Mouse (Mus musculus) forebrain, embryonic 11.5 days (tissue): ENCODE measurements around the gene Pank4. TPM values are rescaled to one million over a fixed set of nuclear protein-coding genes. Genes with fewer than 3 reads are reported as not detected.
A peak's percentile ranks its signal among the peaks of the same experiment; 100 is the strongest.

ENCODE experiments used
- ATAC-seq: fragments of 200-750 bp; cut with Nextera tagmentation; replicated peaks from 2 replicates; pipeline ENCODE4 v1.8.0; 2017; ENCODE audit warnings: moderate TSS enrichment; ENCODE audit not compliant: low FRiP score
- DNase-seq: peaks from one replicate; pipeline ENCODE4 v3.0.0-alpha.2; 2017; ENCODE audit warnings: low spot score
- H3K27ac ChIP-seq: fragments of 300-500 bp; sonication (generic); 2 replicates; pipeline ENCODE4 v1.5.1; 2014; ENCODE audit warnings: low read depth, low read length
- H3K27me3 ChIP-seq: fragments of 300-500 bp; sonication (generic); 2 replicates; pipeline ENCODE4 v1.6.1; 2014; ENCODE audit warnings: mild to moderate bottlenecking, low read length, mixed read lengths; ENCODE audit not compliant: control insufficient read depth, insufficient read depth
- H3K36me3 ChIP-seq: fragments of 300-500 bp; sonication (generic); 2 replicates; pipeline ENCODE4 v1.6.1; 2014; ENCODE audit warnings: mild to moderate bottlenecking, low read length, moderate library complexity, mixed read lengths; ENCODE audit not compliant: control insufficient read depth, insufficient read depth
- H3K4me1 ChIP-seq: fragments of 300-500 bp; sonication (generic); replicated peaks from 2 replicates; pipeline ENCODE4 v1.6.1; 2014; ENCODE audit warnings: low read length, mixed read lengths; ENCODE audit not compliant: control insufficient read depth, insufficient read depth
- H3K4me2 ChIP-seq: fragments of 300-500 bp; sonication (generic); 2 replicates; pipeline ENCODE4 v1.6.1; 2014; ENCODE audit warnings: low read depth, mild to moderate bottlenecking, low read length, moderate library complexity, mixed read lengths; ENCODE audit not compliant: severe bottlenecking
- H3K4me3 ChIP-seq: fragments of 300-500 bp; sonication (generic); 2 replicates; pipeline ENCODE4 v1.5.1; 2014; ENCODE audit warnings: low read depth, low read length
- H3K9ac ChIP-seq: fragments of 300-500 bp; sonication (generic); 2 replicates; pipeline ENCODE4 v1.6.1; 2014; ENCODE audit warnings: low read length
- H3K9me3 ChIP-seq: fragments of 300-500 bp; sonication (generic); 2 replicates; pipeline ENCODE4 v1.6.1; 2016; ENCODE audit warnings: low read length, mixed read lengths; ENCODE audit not compliant: control insufficient read depth
- WGBS: fragments of 180-500 bp; shearing (Covaris S2); extraction: QIAGEN DNeasy Blood & Tissue Kit; methylation state at CpG from one replicate; pipeline ENCODE4 v1.1.7; 2014; 5-methylcytosine and 5-hydroxymethylcytosine counted together
- polyA plus RNA-seq: library from polyadenylated mRNA; unstranded; fragments of >200 nt; fragmentation: Nextera tagmentation; extraction: Ambion mirVana; gene quantifications from 2 replicates; pipeline ENCODE4 v1.2.1, GENCODE M21; 2014

Pank4 gene
- polyA plus RNA-seq, 1 experiment from 2014 or later = 43.1 TPM

GRCm38 (mm10) chr4:154958621-154959020 is 5.3 kb upstream of the Pank4 start:
- H3K27me3 ChIP-seq = peaks cover 38% of the 10 kb centered on the region
- ATAC-seq = peak; percentile 21
- H3K4me2 ChIP-seq = peak overlapping the region; percentile 40
- H3K36me3 ChIP-seq = peaks cover 4% of the 10 kb centered on the region; the same call in 1 of the 2 replicates
- peak overlapping the region; percentile 70 for H3K27ac ChIP-seq
- H3K9ac ChIP-seq = no peak overlapping the region; the same call in 1 of the 2 replicates
- H3K4me1 ChIP-seq = peaks cover 48% of the 10 kb centered on the region
- H3K4me3 ChIP-seq = peak overlapping the region; percentile 14; the same call in 1 of the 2 replicates
- no peak for DNase-seq
- 4% methylated on average over 8 of the region's 8 CpGs for WGBS
- no peaks in the 10 kb centered on the region for H3K9me3 ChIP-seq

DNA sequence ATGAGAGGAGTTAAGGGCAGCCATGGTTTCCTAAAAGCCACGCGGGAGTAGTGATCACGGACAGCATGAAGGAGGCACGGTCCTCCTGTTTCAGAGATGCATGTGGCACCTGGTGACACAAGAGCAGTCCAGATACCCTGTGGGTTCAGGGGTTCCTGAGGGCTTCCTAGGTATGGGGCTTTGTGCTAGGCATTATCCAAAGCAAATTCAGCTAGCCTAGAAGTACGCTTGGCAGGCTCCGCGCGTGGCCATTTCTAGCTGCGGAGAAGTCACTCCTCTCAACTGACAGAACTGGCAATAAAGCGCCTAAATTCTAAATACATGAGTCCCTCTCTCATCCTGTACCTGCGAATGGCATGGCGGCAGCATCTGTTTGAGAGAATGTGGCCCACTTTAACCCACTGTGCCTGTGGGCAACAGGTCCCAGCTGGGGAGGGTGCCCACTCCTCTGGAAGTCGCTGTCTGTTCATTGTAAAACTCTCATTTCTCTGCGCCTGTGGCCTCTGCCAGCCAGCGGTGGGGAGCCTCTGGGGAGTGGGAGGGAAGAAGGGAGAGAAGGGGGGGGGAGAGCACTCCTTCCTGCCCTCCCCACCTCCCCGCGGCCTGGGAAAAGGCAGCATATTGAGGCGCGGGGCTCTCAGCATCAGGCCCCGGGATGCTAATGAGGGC is 3.8 kb upstream of the Pank4 start:
- 9% methylated on average over 20 of the region's 20 CpGs for WGBS
- Histone ChIP-seq H3K36me3 (peaks cover 4% of the 10 kb centered on the region; the same call in 1 of the 2 replicates), H3K4me3 (peak overlapping the region; percentile 97), H3K9ac (no peak overlapping the region; the same call in none of the 2 replicates), H3K27ac (peak overlapping the region; percentile 98), H3K27me3 (peaks cover 25% of the 10 kb centered on the region), H3K4me1 (peaks cover 45% of the 10 kb centered on the region), H3K9me3 (no peaks in the 10 kb centered on the region), H3K4me2 (peak overlapping the region; percentile 87)
- DNase-seq (no peak), ATAC-seq (no peak; the same call in 1 of the 2 replicates)

GRCm38 (mm10) chr4:154960690-154961225 is 3.2 kb upstream of the Pank4 start, which contains the start of gene Hes5:
Gene Hes5 (plus strand): TSS chr4:154960923.
- under 1% methylated on average over 65 of the region's 65 CpGs for WGBS
- Histone ChIP-seq H3K9me3 (no peaks in the 10 kb centered on the region), H3K9ac (peak within 1 kb of the TSS; percentile 99), H3K36me3 (peaks cover 4% of the 10 kb centered on the region; the same call in 1 of the 2 replicates), H3K27me3 (peaks cover 22% of the 10 kb centered on the region), H3K4me2 (peak within 1 kb of the TSS; percentile 87), H3K27ac (peak within 1 kb of the TSS; percentile 98), H3K4me3 (peak within 1 kb of the TSS; percentile 97), H3K4me1 (peaks cover 50% of the 10 kb centered on the region)
- peak; percentile 75 for ATAC-seq
- peak; percentile 97 for DNase-seq

DNA sequence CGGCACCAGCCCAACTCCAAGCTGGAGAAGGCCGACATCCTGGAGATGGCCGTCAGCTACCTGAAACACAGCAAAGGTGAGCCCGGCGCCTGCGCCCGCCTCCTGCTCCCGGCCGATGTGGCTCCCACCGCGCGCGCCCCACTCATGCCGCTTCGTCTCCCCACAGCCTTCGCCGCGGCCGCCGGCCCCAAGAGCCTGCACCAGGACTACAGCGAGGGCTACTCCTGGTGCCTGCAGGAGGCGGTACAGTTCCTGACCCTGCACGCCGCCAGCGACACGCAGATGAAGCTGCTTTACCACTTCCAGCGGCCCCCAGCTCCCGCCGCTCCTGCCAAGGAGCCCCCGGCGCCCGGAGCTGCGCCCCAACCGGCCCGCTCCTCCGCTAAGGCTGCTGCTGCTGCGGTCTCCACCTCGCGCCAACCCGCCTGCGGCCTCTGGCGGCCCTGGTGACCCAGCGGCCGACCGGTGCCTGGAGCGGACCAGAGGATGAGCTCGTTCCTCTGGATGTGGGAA is 2.6 kb upstream of the Pank4 start:
- no peak for ATAC-seq
- DNase-seq = no peak
- H3K9me3 ChIP-seq = no peaks in the 10 kb centered on the region
- peak overlapping the region; percentile 97 for H3K4me3 ChIP-seq
- peak overlapping the region; percentile 98 for H3K27ac ChIP-seq
- H3K27me3 ChIP-seq = peaks cover 18% of the 10 kb centered on the region
- H3K36me3 ChIP-seq = peaks cover 4% of the 10 kb centered on the region; the same call in 1 of the 2 replicates
- H3K4me1 ChIP-seq = peaks cover 50% of the 10 kb centered on the region
- 0% methylated on average over 44 of the region's 47 CpGs for WGBS
- H3K4me2 ChIP-seq = peak overlapping the region; percentile 87
- peak overlapping the region; percentile 99 for H3K9ac ChIP-seq

DNA sequence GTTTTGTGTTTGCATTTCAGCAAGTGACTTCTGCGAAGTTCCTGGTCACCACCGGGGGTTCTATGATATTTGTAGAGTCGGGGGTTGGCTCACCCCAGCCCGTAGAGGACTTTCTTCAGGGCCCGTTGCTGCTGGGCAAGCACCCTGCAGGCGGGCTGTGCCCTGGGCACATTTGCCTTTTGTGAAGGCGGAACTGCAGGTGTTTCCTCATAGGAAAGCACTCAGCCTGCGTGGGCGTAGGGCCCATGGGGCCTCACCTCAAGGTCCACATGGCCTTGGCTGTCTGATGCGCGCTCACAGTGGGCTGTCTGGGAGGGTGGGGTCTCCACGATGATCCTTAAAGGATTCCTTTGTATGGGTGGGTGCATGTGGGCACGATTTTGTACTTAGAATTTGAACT is 2.0 kb upstream of the Pank4 start:
- peaks cover 48% of the 10 kb centered on the region for H3K4me1 ChIP-seq
- ATAC-seq = no peak
- H3K27me3 ChIP-seq = peaks cover 18% of the 10 kb centered on the region
- peak overlapping the region; percentile 97 for H3K4me3 ChIP-seq
- H3K9me3 ChIP-seq = no peaks in the 10 kb centered on the region
- H3K27ac ChIP-seq = peak overlapping the region; percentile 98
- DNase-seq = no peak
- H3K36me3 ChIP-seq = peaks cover 4% of the 10 kb centered on the region; the same call in 1 of the 2 replicates
- H3K9ac ChIP-seq = peak overlapping the region; percentile 99
- 5% methylated on average over 13 of the region's 13 CpGs for WGBS
- H3K4me2 ChIP-seq = peak overlapping the region; percentile 87

DNA sequence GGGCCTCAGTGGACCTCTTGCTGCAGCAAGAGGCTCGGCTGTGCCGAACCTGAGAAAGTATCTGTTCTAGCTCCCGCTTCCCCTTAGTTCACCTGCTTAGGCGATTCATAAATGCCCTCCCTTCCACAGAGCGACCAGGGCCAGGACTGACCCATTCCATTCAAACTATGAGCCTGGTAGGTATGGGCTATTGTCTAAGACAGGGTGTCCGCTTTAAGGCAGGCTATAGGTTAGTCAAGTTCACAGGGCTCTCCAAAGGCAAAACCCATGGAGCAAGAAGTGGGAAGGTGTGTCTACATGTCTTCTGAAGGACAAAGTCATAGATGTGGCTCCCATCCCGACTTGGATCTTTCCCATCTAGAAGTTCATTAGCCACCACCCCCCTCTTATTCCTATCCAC is 1.2 kb upstream of the Pank4 start:
- peak overlapping the region; percentile 97 for H3K4me3 ChIP-seq
- H3K9me3 ChIP-seq = no peaks in the 10 kb centered on the region
- WGBS = 47% methylated on average over 7 of the region's 7 CpGs
- DNase-seq (no peak), ATAC-seq (no peak)
- H3K36me3 ChIP-seq = peaks cover 4% of the 10 kb centered on the region; the same call in 1 of the 2 replicates
- H3K4me2 ChIP-seq = peak overlapping the region; percentile 87
- peak overlapping the region; percentile 98 for H3K27ac ChIP-seq
- H3K27me3 ChIP-seq = peaks cover 12% of the 10 kb centered on the region
- peaks cover 40% of the 10 kb centered on the region for H3K4me1 ChIP-seq
- peak overlapping the region; percentile 99 for H3K9ac ChIP-seq

DNA sequence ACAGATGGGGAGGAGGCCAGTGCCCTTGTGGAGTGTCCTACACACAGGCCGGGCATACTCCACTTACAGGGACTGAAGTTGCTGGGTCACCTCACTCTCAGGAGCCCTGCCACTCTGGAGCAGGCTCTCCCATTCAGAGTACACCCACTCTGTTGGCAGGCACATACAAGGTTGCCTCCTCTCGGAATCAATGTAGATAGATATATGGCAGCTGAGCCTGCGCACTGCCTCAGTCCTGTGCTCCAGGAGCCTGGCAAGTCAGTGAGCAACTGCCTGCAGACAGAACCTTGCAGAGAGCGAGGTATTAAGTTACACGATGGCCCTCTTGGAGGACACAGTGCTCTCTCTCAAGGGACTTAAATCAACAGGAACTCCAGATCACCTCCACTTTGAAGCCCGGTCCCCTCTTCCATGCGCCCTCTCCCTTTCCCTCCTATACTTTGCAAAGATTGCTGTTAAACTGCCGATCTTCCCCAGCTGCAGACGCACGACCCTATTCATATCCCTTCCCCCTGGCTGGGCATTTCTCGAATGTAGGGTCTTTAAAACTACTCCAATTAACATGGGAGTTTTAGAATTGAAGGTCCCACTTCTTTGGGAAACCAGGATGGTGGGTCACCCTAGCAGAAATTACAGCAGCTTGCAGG is 610 bp upstream of the Pank4 start:
- Histone ChIP-seq H3K4me2 (peak overlapping the region; percentile 87), H3K4me3 (peak overlapping the region; percentile 97), H3K27me3 (peaks cover 12% of the 10 kb centered on the region; the same call in 1 of the 2 replicates), H3K9me3 (no peaks in the 10 kb centered on the region), H3K9ac (peak overlapping the region; percentile 99), H3K36me3 (peaks cover 4% of the 10 kb centered on the region; the same call in 1 of the 2 replicates), H3K4me1 (peaks cover 35% of the 10 kb centered on the region), H3K27ac (peak overlapping the region; percentile 98)
- DNase-seq = no peak
- ATAC-seq = 0 out of 2 replicates have a peak, but pooled peaks have one; percentile 1
- WGBS = 12% methylated on average over 11 of the region's 11 CpGs

GRCm38 (mm10) chr4:154964581-154965235 is 785 bp downstream of the Pank4 start:
- ATAC-seq (no peak), DNase-seq (no peak)
- under 1% methylated on average over 36 of the region's 36 CpGs for WGBS
- H3K9me3 ChIP-seq = no peaks in the 10 kb centered on the region
- peaks cover 9% of the 10 kb centered on the region; the same call in 1 of the 2 replicates for H3K36me3 ChIP-seq
- peak overlapping the region; percentile 87 for H3K4me2 ChIP-seq
- peak overlapping the region; percentile 97 for H3K4me3 ChIP-seq
- peaks cover 5% of the 10 kb centered on the region; the same call in 1 of the 2 replicates for H3K27me3 ChIP-seq
- H3K9ac ChIP-seq = peak overlapping the region; percentile 99
- peak overlapping the region; percentile 98 for H3K27ac ChIP-seq
- peaks cover 22% of the 10 kb centered on the region for H3K4me1 ChIP-seq
